Mouse (Mus musculus) adipocyte (in vitro differentiated cells): ENCODE results near the gene Sptbn4.

Experiments used
- DNase-seq: peaks from one replicate; pipeline ENCODE4 v3.0.0-alpha.2; 2016; ENCODE audit warnings: low spot score

Sptbn4 gene

DNA sequence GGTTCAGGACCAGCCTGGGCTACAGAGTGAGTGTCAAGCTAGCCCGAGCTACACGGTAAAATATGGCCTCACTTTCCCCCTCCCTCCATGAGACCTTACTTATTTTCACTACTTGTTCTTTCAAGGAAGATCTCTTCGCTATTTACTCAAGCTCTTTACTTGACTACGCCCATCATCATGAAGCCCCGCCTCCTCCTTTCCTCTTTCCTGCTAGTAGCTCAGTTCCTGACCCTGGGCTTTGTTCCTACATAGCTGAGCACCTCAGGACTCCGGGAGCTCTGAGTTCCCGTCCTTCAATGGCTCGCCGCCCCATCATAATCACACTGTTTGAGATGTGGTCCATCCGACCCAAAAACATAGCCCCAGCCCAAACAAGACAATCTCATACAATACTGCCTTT, 14.1 kb downstream of the Sptbn4 start:
- DNase-seq = no peak

DNA sequence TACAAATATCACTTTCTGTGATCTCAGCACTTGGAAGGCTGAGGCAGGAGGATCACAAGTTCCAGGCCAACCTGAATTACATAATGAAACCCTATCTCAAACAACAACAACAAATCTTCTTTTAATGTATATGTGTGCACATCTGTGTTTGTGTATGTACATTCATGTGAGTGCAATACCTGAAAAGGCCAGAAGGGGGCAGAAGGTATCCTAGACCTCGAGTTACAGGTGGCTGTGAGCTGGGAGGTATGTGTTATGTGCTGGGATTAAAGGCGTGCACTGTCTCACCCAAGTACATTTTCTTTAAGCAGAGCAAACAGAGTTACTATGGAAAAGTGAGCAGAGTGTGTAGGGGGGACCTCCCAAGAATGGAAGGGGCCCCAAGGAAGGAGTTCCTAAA, 18.4 kb downstream of the Sptbn4 start:
- DNase-seq = no peak

DNA sequence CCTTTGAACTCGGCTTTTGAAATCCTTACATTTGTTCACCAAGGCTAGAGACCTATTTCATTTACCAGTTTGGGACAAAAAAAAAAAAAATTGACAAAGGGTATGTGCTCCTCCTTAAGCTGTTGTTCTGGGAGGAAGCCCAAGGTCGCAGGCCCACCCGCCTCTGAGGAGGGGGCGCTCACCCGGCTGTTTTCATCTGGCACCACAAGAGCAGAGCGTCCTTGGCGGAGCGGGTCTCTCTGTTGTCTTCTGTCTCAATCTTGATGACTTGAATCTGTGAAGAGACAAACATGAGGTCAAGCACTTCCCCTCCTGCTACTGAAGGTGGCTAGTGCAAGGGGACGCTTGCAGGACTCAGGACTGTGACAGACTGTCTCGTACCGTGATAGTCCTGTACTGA, 19.5 kb downstream of the Sptbn4 start:
- no peak for DNase-seq

DNA sequence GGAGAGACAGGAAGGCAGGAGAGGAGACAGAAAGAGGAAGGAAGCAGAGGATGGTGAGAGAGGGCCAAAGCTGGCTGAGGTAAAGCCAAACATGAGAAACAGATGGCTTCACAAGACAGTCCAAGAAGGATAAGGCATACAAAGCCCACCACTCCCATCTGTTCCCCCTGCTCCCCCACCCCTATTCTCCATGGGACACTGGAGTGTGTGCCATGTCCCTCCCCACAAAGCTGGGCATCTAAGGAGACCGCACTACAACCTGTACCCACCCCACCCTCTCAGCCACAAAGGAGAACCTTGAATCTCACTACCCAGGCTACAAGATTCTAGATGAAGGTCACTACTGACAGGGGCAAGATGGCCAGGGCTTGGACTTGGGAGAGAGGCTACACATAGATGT, 20.1 kb downstream of the Sptbn4 start:
- DNase-seq = no peak

DNA sequence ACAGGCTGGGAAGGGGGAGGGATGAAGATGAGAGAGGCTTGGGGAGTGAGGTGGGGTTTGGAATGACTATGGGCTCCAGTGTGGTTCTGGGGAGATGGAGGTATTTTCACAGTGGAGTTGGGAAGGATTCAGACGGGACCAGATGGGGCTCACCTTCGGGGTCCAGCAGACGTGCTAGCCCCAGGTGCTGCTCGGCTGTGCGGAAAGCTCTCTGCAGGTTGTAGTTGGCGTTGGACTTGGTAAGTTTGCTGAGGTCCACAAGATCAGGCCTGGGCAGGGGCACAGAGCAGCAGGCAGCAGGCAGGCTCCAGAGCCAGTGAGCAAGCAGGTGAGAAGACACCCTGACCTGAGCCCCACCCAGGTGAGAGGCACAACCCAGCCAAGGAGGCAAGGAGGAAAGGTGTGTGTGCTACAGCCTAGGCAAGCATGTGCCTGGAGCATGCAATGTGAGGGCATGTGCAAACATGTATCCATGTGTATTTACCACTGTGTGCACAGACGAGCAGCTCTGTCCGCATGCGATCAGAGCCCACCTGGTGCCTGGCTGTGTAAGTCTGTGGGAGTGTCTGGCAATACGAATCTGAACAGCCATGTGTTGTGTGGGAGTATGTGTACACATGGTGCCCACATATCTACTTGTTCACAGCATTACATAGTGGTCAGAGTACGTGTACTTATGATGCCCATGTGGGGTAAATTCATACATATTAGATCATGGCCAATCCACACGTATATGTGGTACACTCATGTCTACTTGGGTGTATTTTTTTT, 23.7 kb downstream of the Sptbn4 start:
- DNase-seq = no peak

DNA sequence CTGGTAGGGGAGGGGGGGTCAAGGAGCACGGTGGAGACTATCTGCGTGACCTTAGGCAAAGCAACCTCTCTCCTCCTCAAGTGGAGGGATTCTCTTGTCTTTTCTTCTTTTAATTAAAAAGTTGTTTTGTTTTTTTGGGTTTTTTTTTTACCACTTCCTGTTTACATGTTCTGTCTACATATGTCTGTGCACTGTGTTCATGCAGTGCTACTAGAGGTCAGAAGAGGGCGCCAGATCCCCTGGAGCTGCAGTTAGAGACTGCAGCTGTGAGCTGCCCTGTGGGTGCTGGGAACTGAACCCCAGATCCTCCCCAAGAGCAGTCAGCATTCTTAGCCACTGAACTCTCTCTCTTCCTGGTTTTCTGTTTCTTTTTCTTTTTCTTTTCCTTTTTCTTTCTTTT, 28.4 kb downstream of the Sptbn4 start:
- no peak for DNase-seq

DNA sequence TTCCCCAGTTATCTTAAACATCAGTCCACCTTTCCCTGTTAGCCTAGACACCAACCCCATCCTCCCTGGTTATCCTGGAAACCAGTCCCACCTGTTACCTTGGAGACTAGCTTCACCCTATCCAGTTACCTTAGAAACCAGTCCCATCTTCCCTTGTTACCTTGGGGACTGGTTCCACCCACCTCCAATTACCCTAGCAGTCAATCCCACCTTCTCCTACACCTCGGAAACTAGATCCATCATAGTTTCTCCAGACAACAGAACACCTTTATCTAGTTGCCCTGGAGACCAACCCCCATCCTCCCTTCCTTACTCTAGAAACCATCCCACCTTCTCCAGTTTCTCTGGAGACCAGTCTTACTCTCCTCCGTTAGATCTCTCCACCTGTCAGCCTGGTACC, 30.3 kb downstream of the Sptbn4 start:
- no peak for DNase-seq

DNA sequence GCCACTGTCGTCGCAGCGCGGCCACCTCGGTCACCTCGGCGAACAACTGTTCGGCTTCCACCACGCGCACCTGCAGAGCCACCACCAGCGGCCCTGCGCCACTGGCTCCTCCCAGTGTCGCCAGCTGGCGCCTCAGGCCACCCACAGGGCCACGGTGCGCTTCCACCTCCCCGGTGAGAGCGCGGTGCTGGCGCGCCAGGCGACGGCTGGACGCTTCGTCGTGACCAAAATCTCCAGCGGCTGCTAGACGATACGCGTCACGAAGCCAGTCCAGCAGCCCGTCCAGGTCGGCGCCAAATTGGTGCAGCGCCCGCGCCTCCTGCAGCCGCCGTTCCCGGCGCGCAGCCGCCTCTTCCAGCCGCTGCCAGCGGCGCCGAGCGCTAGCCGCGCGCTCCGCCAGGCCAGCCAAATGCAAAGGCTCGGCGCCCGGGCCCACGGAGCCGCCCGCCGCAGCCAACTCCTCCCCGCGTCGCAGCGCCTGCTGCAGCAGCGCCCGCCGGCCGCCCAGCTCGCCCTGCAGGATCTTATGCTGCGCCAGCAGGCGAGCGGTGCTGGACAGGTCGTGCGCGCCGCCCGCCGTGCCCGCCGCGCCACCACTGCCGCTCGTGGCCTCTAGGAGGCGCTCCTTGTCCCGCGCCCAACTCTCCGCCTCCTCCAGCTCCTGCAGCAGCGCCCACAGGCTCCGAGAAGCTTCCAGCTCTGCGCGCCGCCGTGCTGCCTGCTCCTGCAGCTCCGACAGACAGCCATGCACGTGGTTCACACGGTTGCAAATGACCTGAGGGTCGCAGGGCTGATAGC, 38.9 kb downstream of the Sptbn4 start:
- DNase-seq = no peak

DNA sequence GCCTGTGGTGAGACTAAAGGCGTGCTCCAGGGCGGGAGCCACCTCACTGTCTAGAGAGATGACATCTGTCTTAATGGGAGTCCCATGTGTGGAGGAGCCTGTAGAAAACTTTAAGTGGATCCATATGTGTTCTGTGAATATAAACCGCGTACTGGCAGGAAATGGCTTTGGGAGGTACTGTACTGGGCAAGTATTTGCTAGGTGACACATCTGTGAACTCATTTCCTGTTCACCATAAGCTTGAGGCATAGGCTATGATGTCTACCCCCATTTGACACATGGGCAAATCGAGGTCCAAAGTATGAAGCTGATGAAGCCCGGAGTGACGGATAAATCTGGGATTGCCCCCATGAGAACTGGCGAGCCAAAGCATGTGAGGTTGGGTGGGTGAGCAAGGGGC, 39.7 kb downstream of the Sptbn4 start:
- no peak for DNase-seq

DNA sequence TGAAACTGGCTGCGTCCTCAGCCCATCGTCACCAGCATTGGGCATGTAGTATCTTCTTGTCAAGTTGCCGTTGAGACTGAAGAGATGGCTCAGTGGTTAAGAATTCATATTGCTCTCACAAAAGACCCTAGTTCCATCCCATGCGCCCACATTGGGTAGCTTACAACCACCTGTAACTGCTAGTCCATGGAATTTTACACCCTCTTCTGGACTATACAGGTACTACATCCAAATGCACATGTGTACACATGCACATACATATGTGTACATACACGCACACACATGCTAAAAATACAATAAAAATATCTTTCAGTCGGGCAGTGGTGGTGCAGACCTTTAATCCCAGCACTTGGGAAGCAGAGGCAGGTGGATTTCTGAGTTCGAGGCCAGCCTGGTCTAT, 41.0 kb downstream of the Sptbn4 start:
- no peak for DNase-seq

DNA sequence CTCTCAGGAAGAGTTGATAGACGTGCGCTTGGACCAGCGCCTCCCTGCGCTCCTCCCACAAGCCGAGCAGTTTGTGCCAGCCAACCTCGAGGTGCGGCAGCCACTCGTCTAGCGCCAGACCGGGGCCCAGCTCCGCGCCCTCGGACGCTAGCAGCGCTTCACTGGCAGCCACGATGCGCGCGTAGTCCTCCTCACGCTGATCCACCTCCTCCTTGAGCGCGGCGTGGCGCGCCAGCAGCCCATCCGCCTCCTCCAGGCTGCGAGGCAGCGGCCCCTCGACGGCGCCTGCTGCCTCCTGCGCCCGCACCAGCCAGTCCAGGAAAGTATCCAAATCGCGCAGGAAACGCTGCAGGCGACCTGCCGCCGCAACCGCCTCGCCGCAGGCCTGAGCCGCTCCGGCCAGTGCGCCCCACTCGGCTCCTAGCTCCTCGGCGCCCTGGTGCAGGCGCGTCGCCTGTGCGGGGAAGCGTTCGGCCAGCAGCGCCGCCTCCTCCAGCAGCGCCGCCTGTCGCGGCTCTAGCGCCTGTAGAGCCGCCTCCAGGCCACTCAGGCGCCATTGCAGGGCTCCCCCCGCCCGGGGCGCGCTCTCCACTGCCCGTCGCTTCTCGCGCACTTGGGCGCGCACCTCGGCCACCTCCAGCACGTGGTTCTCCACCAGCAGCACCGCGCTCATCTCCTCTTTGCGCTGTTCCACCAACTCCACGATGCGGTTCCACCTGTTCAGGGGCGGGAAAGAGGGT, 43.1 kb downstream of the Sptbn4 start:
- no peak for DNase-seq

DNA sequence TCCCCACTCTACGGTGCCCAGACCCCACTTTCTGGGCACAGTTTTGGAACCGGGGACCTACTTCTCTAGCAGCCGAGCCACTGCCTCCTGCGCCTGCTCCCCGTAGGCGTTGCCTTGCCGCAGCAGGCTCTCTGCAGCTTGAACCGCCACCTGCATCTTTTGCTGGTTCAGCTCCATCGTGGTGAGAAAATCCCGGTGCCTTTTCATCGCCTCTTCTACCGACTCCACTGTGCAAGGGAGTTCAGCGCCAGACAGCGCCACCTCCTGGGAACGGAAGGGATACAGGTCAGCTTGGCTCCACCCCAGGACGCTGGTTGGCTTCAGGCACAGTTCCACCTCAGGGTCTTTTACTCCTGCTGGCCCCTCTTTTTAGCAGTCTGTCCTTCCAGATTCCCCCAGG, 44.8 kb downstream of the Sptbn4 start:
- DNase-seq = no peak

DNA sequence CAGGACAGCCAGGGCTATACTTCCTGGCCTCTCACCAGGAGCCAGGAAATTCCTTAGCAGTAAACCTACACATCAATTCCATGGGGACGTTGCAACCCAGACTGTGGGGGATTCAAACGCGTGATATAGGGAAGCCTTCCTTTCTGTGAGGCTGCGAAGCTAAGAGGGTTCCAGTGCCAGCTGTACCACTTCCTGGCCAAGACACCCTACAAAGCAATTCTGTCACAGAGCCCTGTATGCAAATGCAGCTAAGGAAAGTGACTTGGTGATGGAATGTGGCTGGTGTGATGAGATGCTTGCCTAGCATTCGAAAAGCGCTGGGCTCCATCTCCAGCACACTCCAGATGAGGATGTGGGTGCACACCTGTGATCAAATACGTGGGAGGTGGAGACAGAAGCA, 46.9 kb downstream of the Sptbn4 start:
- no peak for DNase-seq

DNA sequence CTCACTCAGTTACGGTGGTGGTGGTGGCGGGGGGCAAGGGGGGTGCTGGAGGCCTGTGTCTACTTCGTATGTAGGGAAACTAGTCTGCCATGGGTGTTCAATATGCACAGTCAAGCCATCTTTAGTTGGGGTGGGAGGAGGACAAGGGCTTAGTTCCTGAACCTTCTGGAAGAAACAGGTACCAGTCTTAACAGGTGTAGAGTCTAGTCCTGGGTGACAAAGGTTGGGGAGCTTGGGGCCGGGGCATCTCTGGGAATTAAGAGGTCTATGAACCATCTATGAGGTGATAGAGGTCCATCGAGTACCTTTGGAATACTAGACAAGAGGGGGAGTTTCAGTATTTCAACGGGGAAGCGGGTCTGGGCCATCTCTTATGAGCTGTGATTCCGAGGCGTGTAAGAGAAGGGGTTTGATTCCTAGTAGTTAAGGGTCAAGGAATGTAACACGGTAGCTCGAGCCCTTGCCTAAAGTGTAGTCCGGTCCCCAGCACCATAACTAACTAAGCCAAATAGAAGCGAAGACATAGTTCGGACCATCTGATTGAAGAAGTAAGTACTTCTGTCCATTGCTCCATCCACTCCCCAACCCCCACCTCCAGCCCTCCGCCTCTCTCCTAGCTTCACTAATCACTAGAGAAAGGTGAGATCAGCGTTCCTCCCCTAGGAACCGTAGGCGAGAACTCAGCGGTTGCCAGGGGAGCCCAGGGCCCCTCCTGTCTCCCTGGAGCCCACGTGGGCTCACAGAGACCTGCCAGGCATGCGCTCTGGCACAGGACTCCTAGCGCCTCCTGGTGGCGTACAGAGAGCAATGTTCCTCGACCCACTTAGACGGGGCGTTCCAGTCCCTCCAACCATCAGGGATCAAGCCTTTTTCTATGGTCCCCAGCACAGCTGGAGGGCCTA, 50.2 kb downstream of the Sptbn4 start:
- DNase-seq = no peak

DNA sequence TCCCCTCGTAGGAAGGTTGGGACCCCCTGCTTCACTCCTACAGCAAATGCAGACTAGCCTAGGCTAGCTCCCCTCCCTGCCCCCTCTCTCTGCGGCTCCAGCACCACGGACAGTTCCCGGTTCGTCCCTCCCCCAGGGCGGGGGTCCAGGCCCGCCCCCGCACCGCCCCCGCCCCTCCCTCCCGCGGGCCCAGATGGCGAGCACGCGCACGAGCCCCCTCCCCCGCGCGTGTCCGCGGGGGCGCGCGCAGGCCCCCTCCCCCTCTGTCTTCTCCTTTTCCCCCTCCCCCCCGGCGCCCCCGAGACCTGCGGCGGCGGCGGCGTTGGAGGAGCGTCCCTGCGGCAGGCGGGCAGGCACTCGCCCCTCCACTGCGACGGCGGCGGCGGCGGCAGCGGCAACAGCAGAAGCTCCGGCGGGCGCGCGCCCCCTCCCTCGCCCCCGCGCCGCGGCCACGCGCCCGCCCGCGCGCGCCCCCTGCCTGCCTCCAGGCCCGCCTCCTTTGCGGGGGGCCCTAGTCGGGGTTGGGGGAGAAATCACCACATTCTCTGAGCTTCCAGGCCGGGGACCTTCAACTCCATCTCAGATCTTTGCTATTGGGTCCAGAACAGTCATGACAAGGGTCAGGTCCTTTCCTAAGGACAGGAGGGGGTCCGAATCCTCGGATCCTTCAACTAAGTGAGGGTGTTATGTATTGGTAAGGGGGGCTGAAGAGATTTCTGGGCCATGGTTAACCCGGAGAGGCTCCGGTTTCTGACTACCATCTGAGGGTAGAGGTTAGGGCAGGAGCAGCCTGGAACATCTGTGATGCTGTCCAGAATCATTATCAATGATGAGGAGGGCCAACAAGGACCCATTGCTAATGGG, 51.1 kb downstream of the Sptbn4 start:
- no peak for DNase-seq

DNA sequence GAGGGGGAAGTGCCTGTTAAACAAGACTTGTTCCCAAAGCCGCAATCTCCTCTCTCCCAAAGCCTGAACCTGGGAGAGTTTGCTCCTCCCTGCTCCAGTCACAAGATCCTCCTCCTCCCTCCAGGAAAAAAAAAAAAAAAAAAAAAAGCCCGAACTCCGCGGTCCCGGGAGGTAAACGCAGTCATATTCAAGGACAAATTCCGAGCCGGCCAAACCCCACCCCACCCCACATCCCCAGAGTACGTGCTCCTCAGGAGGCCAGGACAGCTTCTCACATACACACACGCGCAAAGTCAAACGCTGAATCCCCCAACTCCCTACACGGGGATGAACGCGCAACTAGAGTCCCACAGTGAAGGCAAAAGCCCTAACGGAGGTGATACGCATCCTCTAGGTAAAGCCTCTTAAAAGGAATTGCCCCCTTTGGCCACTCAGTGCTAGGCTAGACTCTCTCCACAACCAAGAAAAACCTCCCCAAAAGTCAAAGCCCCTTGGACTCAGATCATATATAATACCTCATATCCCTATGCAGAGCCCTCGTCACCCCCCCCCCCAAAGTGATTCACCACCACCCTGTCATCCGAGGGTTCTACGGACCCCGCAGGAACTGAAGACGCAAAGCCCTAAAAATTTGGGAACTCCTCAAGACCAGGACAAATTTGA, 51.8 kb downstream of the Sptbn4 start:
- no peak for DNase-seq

DNA sequence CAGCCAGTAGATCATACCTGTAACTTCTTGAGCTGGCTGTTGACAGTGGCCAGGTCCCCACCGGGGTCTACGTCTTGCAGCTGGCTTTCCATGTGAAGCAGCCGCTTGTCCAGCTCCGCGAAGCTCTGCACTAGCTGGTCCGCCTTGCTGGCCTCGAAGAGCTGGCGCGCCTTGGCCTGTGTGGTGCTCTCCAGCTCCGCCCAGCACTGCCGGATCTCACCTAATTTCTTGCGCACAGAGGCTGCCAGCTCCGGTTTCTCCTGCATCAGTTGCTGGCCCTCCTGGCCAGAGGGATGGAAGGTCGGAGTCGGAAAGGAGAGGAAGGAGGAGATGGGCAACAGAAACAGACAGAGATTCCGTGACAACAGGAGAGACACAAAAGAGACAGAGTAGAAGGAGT, 56.1 kb downstream of the Sptbn4 start:
- DNase-seq = no peak

DNA sequence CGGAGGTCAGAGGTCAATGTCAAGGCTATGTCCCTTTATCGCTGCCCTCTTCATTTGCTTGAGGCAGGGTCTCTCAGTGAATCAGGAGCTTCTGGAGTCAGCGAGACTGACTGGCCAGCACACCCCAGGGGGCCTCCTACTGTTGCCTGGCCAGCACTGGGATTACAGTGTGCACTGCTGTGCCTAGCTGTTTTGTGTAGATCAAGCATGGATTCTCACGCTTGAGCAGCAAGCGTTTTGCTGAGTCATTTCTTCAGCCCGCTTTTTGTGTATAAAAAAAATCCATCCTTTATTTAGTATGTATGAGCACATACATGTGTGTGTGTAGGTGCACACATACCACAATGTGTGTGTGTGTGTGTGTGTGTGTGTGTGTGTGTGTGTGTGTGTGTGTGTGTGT, 58.3 kb downstream of the Sptbn4 start:
- DNase-seq = no peak

DNA sequence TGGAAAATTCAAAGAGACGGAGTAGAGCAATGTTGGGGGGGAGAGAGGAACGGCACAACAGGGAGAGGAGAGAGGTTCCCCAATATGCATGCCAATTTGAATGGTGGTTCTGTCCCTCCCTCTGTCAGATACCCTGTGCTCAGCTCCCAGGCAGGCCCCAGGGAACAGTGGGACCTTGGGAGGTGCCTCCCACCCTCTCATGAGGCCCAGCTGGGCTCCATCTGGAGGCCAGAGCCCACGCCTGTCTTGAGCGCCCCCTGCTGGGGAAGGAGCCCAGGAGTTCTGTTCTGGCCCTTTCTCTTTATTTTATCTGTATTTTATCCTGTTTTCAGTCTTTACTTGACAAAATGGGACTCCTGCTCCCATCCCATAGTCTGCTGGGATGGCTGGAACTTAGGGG, 62.8 kb downstream of the Sptbn4 start:
- peak; percentile 20 for DNase-seq

DNA sequence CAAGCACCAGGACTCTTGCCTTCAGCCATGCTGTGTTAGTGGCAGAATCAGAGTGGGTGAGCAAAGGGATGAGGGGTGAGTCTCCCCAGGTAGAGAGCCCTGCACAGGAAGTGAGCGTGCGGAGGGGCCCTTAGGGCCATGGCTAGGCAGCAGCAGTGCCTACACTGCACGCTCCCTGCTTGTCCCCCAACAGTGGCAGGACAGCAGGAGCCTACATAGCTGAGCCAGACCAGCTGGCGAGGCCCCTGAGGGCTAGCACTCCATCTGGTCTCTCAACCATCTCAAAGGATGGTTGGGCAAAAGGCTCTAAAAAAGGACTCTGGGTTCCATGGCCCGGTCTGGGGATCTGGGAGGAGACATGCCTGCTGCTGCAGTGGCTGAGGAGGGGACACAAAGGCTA, 63.4 kb downstream of the Sptbn4 start:
- no peak for DNase-seq
